Mouse (Mus musculus) lung, postnatal 25 days (tissue): Measurements from ENCODE around the gene Chmp2a.

Experiments
- DNase-seq: peaks from one replicate; pipeline ENCODE4 v3.0.0; 2022; ENCODE audit warnings: low spot score

Gene Chmp2a

GRCm38 (mm10) chr7:13033451-13034147, 1.0 kb downstream of the Chmp2a start:
- DNase-seq: no peak

- no peak for DNase-seq
Measured at GRCm38 (mm10) chr7:13032541-13032940, 2.1 kb downstream of the Chmp2a start.

- DNase-seq: no peak
Measured at GRCm38 (mm10) chr7:13031983-13032382, 2.6 kb downstream of the Chmp2a start.

GRCm38 (mm10) chr7:13031069-13031468, 3.5 kb downstream of the Chmp2a start:
- no peak for DNase-seq

- DNase-seq: no peak
Measured at GRCm38 (mm10) chr7:13028986-13029385, 5.6 kb downstream of the Chmp2a start.

- no peak for DNase-seq
Measured at GRCm38 (mm10) chr7:13025511-13026112, 9.0 kb downstream of the Chmp2a start.

GRCm38 (mm10) chr7:13024805-13025204, 9.8 kb downstream of the Chmp2a start:
- DNase-seq: peak; percentile 46

GRCm38 (mm10) chr7:13023928-13024731, 10.5 kb downstream of the Chmp2a start:
- peak; percentile 90 for DNase-seq

GRCm38 (mm10) chr7:13022773-13023535, 11.7 kb downstream of the Chmp2a start:
- peak; percentile 84 for DNase-seq

- no peak for DNase-seq
Measured at GRCm38 (mm10) chr7:13015217-13015616, 19.4 kb downstream of the Chmp2a start.

- no peak for DNase-seq
Measured at GRCm38 (mm10) chr7:13014275-13014839, 20.2 kb downstream of the Chmp2a start.

- no peak for DNase-seq
Measured at GRCm38 (mm10) chr7:13013671-13014070, 20.9 kb downstream of the Chmp2a start.

GRCm38 (mm10) chr7:13010005-13010908, 24.4 kb downstream of the Chmp2a start, which contains the start of gene Zbtb45:
Zbtb45 (minus strand) TSS chr7:13010034.
- no peak for DNase-seq

GRCm38 (mm10) chr7:13009143-13010004, 25.2 kb downstream of the Chmp2a start:
- DNase-seq: peak; percentile 92

GRCm38 (mm10) chr7:13007341-13008092, 27.1 kb downstream of the Chmp2a start:
- no peak for DNase-seq

- no peak for DNase-seq
Measured at GRCm38 (mm10) chr7:13006531-13006930, 28.1 kb downstream of the Chmp2a start.

GRCm38 (mm10) chr7:13006011-13006410, 28.6 kb downstream of the Chmp2a start:
- no peak for DNase-seq

GRCm38 (mm10) chr7:13003380-13003779, 31.2 kb downstream of the Chmp2a start:
- no peak for DNase-seq

GRCm38 (mm10) chr7:13001584-13001983, 33.0 kb downstream of the Chmp2a start:
- DNase-seq: no peak
